Mouse (Mus musculus): Measurements from ENCODE around the gene Rnps1. TPM values are rescaled to one million over a fixed set of nuclear protein-coding genes. Genes with fewer than 3 reads are reported as not detected.
"Not testable (repeated sequence)": the region's sequence is repeated elsewhere in the genome, so short reads cannot be mapped to it uniquely, and the experiment has no call there.

Rnps1 gene
- polyA plus RNA-seq (2012; rRNA removed), result 119 and 134 TPM in 2 replicates

DNA sequence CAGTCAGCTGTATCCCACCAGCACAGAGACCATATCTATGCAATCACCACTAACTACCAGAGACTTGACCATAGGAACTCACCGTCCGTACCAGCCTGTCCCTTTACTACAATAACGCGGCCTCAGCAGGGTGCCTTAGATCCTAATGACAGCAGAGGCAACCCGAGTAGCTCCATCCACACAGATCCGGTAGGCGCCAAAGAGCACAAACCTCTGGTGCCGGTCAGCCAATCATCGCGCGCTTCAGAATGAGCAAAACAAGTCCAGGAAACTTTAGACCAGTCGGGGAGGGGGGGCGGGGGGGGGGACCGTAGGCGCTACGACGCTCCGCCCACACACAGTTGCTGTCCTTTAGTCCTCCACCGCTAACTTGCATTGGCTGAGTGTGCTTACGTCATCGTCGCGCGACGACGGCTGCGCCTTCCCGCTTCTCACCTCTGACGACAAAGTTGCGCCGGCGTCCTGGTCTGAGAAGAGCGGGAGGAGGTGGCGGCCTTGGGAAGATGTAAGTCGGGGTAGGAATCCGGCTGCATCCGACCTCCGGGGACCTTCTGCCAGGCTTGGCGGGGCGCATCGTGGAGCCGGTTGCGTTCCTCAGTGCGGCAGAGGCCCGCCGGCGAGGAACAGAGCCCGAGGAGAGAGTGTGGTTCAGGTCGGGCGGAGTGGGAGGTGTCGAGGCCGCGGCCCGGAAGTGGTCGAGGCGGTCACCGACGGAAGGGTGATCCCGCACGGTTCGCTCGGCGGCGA lies at the start of gene Rnps1:
Gene Rnps1, plus strand, starts transcription at position 336 of the 747 bp plus-strand sequence.
- peak; percentile 77 for DNase-seq (ENCODE audit: low spot score)

- DNase-seq (ENCODE audit: low spot score), result no peak
These were observed 48.5 kb upstream of the Rnps1 start for GRCm38 (mm10) chr17:24365863-24366262.

- no peak for DNase-seq (ENCODE audit: low spot score)
These were observed 39.2 kb upstream of the Rnps1 start for GRCm38 (mm10) chr17:24375094-24375712.

- no peak for DNase-seq (ENCODE audit: low spot score)
These were observed 38.5 kb upstream of the Rnps1 start for GRCm38 (mm10) chr17:24375886-24376285.

GRCm38 (mm10) chr17:24378496-24378895 lies 35.9 kb upstream of the Rnps1 start:
- no peak for DNase-seq (ENCODE audit: low spot score)

DNA sequence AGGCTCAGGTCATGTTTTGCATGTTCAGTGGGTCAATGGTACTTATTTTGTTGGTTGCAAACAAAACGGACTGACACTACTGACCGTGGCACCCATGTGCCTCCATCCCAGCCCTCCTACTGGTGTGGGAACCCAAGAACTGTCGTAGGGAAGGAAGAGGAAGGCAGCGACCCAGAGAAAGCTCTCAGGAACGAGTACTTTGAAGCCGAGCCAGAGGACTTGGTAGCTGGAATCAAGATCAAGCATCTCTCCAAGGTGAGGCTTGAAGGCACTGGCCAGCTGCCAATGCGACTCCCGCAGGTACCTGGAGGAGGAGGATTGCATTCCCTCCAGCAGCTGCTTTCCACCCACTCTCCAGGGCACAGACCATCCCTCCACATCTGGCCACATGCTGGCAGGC lies 30.6 kb upstream of the Rnps1 start:
- DNase-seq (ENCODE audit: low spot score), result no peak

DNA sequence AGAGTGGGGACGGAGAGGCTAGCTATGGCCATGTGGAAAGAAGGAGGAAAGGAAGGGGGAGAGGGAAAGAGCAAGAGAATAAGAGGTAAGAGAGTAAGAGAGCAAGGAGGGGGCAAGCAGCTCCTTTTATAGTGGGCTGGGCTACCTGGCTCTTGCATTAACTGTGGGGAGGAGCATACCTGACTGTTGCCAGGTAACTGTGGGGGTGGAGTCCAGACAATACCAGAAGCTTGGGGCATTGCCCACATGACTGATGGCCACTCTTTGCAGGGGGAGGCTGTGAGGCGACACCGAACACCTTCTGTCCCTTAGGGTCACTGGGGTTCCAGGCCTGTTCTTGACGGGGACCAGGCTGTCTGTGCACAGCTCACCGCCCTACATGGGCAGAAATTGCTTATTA lies 25.7 kb upstream of the Rnps1 start:
- DNase-seq (ENCODE audit: low spot score), result no peak

DNA sequence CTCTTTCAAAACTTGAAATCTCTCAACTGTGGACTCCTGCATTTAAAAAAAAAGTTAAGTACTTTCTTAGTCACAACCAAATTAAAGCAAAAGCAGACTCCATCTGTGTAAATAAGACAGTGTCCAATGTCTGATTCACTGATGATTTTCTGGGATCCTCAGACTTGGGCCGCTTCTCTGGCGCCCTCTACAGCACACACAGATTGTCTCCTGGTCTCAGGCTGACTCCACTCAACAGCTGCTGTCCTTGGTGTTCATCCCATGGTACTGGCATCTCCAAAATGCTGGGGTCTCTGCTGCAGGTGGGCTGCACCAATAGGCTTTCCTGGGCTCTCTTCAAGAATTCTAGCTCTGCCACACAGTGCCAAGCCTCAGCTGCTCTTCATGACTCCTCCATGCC lies 24.5 kb upstream of the Rnps1 start:
- DNase-seq (ENCODE audit: low spot score), result no peak

- no peak for DNase-seq (ENCODE audit: low spot score)
These were observed 23.2 kb upstream of the Rnps1 start for GRCm38 (mm10) chr17:24391149-24391548.

GRCm38 (mm10) chr17:24393527-24393926 lies 20.8 kb upstream of the Rnps1 start:
- no peak for DNase-seq (ENCODE audit: low spot score)

GRCm38 (mm10) chr17:24394456-24394855 lies 19.9 kb upstream of the Rnps1 start:
- DNase-seq (ENCODE audit: low spot score), result no peak

- no peak for DNase-seq (ENCODE audit: low spot score)
These were observed 12.0 kb upstream of the Rnps1 start for GRCm38 (mm10) chr17:24402371-24402770.

DNA sequence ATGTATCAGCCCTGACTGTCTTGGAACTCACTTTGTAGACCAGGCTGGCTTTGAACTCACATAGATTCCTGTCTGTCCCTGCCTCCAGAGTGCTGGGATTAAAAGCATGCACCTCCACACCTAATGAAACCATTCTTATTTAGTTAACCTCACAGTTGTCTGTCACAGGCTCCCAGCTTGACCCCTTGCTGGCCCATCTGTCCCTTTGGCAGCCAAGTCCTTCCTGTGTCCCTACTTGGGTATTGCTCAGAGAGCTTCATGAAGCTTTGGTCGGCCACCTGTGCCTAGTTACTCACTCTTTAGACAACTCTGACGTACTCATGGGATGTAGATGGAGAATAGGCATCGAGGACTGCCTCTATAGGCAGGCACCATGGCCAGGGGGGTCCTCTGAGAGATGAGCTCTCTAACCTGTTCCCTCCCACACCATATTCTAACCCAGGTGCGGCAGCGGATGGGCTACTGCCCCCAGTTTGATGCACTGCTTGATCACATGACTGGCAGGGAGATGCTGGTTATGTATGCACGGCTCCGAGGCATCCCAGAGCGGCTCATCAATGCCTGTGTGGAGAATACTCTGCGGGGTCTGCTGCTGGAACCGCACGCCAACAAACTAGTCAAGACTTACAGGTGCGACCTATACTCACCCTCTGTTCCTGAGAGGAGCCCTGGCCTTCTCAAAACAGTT lies 7.1 kb upstream of the Rnps1 start:
- no peak for DNase-seq (ENCODE audit: low spot score)

DNA sequence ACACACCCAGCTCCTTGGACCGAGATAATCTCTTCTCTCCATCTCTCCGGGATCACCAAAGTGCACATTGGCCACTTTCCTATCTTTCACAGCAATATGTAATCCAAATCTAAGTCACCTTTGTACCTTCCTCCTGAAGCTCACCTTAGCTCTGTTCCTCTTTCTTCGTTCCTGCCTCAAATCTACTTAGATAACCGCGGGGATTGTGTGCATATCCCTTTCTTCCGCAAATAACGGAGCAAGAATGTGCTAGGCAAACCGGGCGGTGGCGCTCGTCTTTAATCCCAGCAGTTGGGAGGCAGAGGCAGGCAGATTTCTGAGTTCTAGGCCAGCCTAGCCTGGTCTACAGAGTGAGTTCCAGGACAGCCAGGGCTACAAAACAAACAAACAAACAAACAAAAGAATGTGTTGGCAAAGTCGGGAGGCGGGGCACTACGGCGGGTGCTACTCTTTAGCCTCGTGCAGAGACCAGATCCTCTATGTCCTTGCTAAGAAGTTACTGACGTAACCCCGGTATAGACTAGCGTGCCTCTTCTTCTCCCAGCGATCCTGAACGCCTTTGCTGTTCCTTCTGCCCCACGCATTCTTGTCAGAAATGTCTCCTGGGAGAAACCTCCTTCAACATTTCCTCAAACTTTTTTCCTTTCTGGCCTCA lies 681 bp upstream of the Rnps1 start:
- DNase-seq (ENCODE audit: low spot score), result no peak

GRCm38 (mm10) chr17:24415011-24415410 lies 646 bp downstream of the Rnps1 start:
- no peak for DNase-seq (ENCODE audit: low spot score)

- no peak for DNase-seq (ENCODE audit: low spot score)
These were observed 1.8 kb downstream of the Rnps1 start for GRCm38 (mm10) chr17:24416051-24416652.

GRCm38 (mm10) chr17:24423114-24423513 lies 8.7 kb downstream of the Rnps1 start:
- DNase-seq (ENCODE audit: low spot score), result no peak

DNA sequence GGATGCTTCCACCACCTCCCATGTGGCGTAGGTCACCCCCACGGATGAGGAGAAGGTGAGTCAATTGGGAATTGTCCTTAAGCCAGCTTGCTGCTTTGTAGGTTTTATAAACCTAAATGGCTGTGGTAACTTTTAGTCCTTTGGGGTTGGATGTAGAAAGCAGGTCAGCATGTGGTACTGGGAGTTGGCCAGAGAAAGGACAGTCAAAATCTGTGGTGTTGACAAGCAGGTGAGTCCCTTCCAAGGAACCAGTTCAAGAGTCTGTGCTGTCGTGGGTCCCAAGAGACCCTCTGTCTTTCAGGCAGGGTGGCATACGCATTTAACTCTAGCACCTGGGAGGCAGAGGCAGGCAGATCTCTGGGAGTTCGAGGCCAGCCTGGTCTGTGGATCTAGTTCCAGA lies 10.1 kb downstream of the Rnps1 start:
- no peak for DNase-seq (ENCODE audit: low spot score)

DNA sequence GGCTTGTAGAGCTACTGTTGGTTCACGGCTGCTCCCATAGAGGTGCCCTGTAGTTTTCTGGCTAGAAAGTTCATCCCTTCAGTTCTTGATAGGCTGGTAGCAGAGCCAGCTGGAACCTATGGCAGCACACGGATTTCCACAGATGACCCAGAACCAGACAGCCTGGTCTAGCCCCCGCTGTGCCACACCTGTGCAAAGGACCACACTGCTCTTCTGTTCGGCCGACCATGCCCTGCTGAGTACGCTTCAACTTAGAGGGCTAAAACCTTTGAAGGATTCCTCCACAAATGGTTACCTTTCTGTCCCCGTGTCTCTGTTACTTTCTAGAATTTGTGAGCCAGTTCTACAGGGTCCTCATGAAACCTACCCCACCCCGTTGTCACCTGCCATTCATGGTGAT lies 11.0 kb downstream of the Rnps1 start:
- DNase-seq (ENCODE audit: low spot score), result not testable (repeated sequence)

GRCm38 (mm10) chr17:24425905-24426304 lies 11.5 kb downstream of the Rnps1 start:
- DNase-seq (ENCODE audit: low spot score), result no peak

DNA sequence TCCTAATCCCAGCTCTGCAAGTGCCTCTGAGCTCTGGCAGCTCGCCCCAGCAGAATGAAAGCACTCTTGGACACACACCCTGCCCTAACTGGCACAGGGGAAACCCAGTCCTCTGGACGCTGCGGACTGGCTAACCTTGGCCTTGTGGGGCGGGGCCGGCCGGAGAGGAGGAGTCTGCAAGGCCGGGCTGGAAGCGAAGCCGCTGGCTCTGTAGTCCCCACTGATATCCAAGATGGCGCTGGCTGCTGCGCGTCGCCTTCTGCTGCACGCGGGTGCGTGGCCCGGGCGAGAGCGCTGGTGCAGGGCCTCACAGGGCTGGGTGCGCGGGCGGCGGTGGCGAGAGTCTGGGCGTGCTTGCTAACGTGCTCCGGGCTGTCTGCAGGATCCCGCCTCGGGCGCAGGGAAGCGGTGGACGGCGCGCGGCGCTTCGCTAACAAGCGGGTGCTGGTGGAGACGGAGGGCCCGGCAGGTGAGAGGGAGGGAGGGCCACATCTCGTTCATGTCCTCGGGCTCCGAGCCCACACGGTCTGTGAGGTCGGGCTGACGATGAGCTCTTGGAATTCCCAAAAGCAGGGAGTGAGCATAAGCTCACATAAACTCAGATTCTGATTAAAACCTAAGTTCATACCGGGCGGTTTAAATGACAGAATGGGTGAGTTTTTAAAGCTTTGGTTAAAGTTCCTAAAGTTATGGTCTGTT lies 12.3 kb downstream of the Rnps1 start, which contains the start of gene Eci1:
Gene Eci1, plus strand, starts transcription at position 171 of the 699 bp plus-strand sequence.
- peak; percentile 93 for DNase-seq (ENCODE audit: low spot score)
